ENCODE assay signal across 18 mouse cellular contexts in genomic region chr7:36023015-36023414, GRCm38 (mm10).
DNase-seq lines count a peak whose midpoint lies in the region; ATAC-seq lines count a peak whose summit lies in the region.
"Had no signal": no experiment of that assay in that cellular context is flagged by ENCODE, and none has a peak within 500 bp of the region (broad histone marks: within the 10 kb centered on the region; RNA-seq: fewer than 3 reads in every experiment).

No protein-coding gene starts in this region.

- no peak for ATAC-seq in forebrain, embryonic 11.5 days (replicated peaks; ENCODE audit: low FRiP score)
- ATAC-seq in hindbrain, embryonic 15.5 days (ENCODE audit: low FRiP score, low read depth) = 0 out of 2 replicates have a peak, but pooled peaks have one; percentile 34
- ATAC-seq in hindbrain, embryonic 16.5 days = peak; percentile 34; the same call in 1 of the 2 replicates
- no peak for ATAC-seq in intestine, embryonic 15.5 days

- no peak overlapping the region for H3K9ac ChIP-seq in forebrain, embryonic 11.5 days (ENCODE audit: low read length)
- H3K9ac ChIP-seq in hindbrain, embryonic 15.5 days = no peak overlapping the region
- no peak overlapping the region for H3K9ac ChIP-seq in hindbrain, embryonic 16.5 days (ENCODE audit: low read depth, low read length)
- no peak overlapping the region for H3K9ac ChIP-seq in intestine, embryonic 15.5 days
- H3K9ac ChIP-seq: embryonic facial prominence, embryonic 15.5 days; forebrain, embryonic 12.5 days had no signal

- H3K27me3 ChIP-seq in forebrain, embryonic 11.5 days (ENCODE audit: control insufficient read depth, insufficient read depth, low read length) = no peaks in the 10 kb centered on the region
- no peaks in the 10 kb centered on the region for H3K27me3 ChIP-seq in forebrain, embryonic 10.5 days (ENCODE audit: poor library complexity, severe bottlenecking)
- H3K27me3 ChIP-seq in hindbrain, embryonic 15.5 days = no peaks in the 10 kb centered on the region
- no peaks in the 10 kb centered on the region for H3K27me3 ChIP-seq in hindbrain, embryonic 10.5 days (ENCODE audit: insufficient read depth, poor library complexity, severe bottlenecking)
- H3K27me3 ChIP-seq in hindbrain, embryonic 16.5 days (replicated peaks; ENCODE audit: control insufficient read depth, insufficient read depth, low read length) = no peaks in the 10 kb centered on the region
- no peaks in the 10 kb centered on the region for H3K27me3 ChIP-seq in intestine, embryonic 15.5 days (replicated peaks)
- H3K27me3 ChIP-seq: embryonic facial prominence, embryonic 15.5 days; forebrain, embryonic 12.5 days had no signal

- DNase-seq in forebrain, embryonic 11.5 days (ENCODE audit: low spot score) = peak; percentile 17
- DNase-seq in forebrain, embryonic 10.5 days (ENCODE audit: extremely low spot score, low spot score) = no peak
- DNase-seq in hindbrain, embryonic 10.5 days (ENCODE audit: low spot score) = no peak
- no peak for DNase-seq in cerebellum, postnatal 10 days
- DNase-seq: adrenal gland, postnatal 10 days; cerebellum, adult 11-12 months; cerebellum, adult 9-10 months; cerebellum, postnatal 36 days; gastrocnemius, postnatal 36 days; heart, postnatal 10 days; kidney, adult 18-20 months had no signal

- 88% methylated on average over 10 of the region's 10 CpGs for WGBS in forebrain, embryonic 11.5 days
- WGBS in forebrain, embryonic 10.5 days = 89% methylated on average over 10 of the region's 10 CpGs
- WGBS in hindbrain, embryonic 15.5 days = 81% methylated on average over 10 of the region's 10 CpGs
- 92% methylated on average over 10 of the region's 10 CpGs for WGBS in hindbrain, embryonic 10.5 days
- 80% methylated on average over 10 of the region's 10 CpGs for WGBS in hindbrain, embryonic 16.5 days
- 61% methylated on average over 10 of the region's 10 CpGs for WGBS in intestine, embryonic 15.5 days

- H3K4me3 ChIP-seq in forebrain, embryonic 11.5 days (ENCODE audit: low read depth, low read length) = no peak overlapping the region
- no peak overlapping the region for H3K4me3 ChIP-seq in forebrain, embryonic 10.5 days
- H3K4me3 ChIP-seq in hindbrain, embryonic 15.5 days = no peak overlapping the region
- H3K4me3 ChIP-seq in hindbrain, embryonic 10.5 days = no peak overlapping the region
- H3K4me3 ChIP-seq in hindbrain, embryonic 16.5 days (ENCODE audit: low read length) = no peak overlapping the region
- no peak overlapping the region for H3K4me3 ChIP-seq in intestine, embryonic 15.5 days (replicated peaks)
- H3K4me3 ChIP-seq: embryonic facial prominence, embryonic 15.5 days; erythroblast, embryonic 14.5 days; forebrain, embryonic 12.5 days; heart, embryonic 10.5 days had no signal

- no peaks in the 10 kb centered on the region for H3K9me3 ChIP-seq in forebrain, embryonic 11.5 days (ENCODE audit: control insufficient read depth, low read length)
- no peaks in the 10 kb centered on the region for H3K9me3 ChIP-seq in forebrain, embryonic 10.5 days
- H3K9me3 ChIP-seq in hindbrain, embryonic 15.5 days = no peaks in the 10 kb centered on the region
- no peaks in the 10 kb centered on the region for H3K9me3 ChIP-seq in hindbrain, embryonic 10.5 days
- H3K9me3 ChIP-seq in hindbrain, embryonic 16.5 days (ENCODE audit: control insufficient read depth, low read length) = no peaks in the 10 kb centered on the region
- no peaks in the 10 kb centered on the region for H3K9me3 ChIP-seq in intestine, embryonic 15.5 days
- H3K9me3 ChIP-seq: embryonic facial prominence, embryonic 15.5 days; forebrain, embryonic 12.5 days; heart, embryonic 10.5 days had no signal

- H3K36me3 ChIP-seq in forebrain, embryonic 11.5 days (ENCODE audit: control insufficient read depth, insufficient read depth, low read length) = no peaks in the 10 kb centered on the region
- H3K36me3 ChIP-seq in forebrain, embryonic 10.5 days (replicated peaks) = no peaks in the 10 kb centered on the region
- H3K36me3 ChIP-seq in hindbrain, embryonic 15.5 days = no peaks in the 10 kb centered on the region
- no peaks in the 10 kb centered on the region for H3K36me3 ChIP-seq in hindbrain, embryonic 10.5 days
- H3K36me3 ChIP-seq in hindbrain, embryonic 16.5 days (ENCODE audit: control insufficient read depth, insufficient read depth, low read length) = no peaks in the 10 kb centered on the region
- H3K36me3 ChIP-seq in intestine, embryonic 15.5 days = no peaks in the 10 kb centered on the region
- H3K36me3 ChIP-seq: embryonic facial prominence, embryonic 15.5 days; forebrain, embryonic 12.5 days; heart, embryonic 10.5 days had no signal

- no peak overlapping the region for H3K4me2 ChIP-seq in forebrain, embryonic 11.5 days (ENCODE audit: low read depth, low read length, severe bottlenecking)
- H3K4me2 ChIP-seq in hindbrain, embryonic 15.5 days = no peak overlapping the region
- H3K4me2 ChIP-seq in hindbrain, embryonic 16.5 days (ENCODE audit: low read length) = no peak overlapping the region
- no peak overlapping the region for H3K4me2 ChIP-seq in intestine, embryonic 15.5 days (replicated peaks)
- H3K4me2 ChIP-seq: embryonic facial prominence, embryonic 15.5 days; forebrain, embryonic 12.5 days had no signal

- H3K27ac ChIP-seq in forebrain, embryonic 11.5 days (ENCODE audit: low read depth, low read length) = no peak overlapping the region
- H3K27ac ChIP-seq in forebrain, embryonic 10.5 days = no peak overlapping the region
- H3K27ac ChIP-seq in hindbrain, embryonic 15.5 days (replicated peaks) = no peak overlapping the region; the same call in 1 of the 2 replicates
- H3K27ac ChIP-seq in hindbrain, embryonic 10.5 days = no peak overlapping the region
- no peak overlapping the region for H3K27ac ChIP-seq in hindbrain, embryonic 16.5 days (ENCODE audit: low read depth, low read length)
- H3K27ac ChIP-seq in intestine, embryonic 15.5 days = no peak overlapping the region
- H3K27ac ChIP-seq: embryonic facial prominence, embryonic 15.5 days; forebrain, embryonic 12.5 days; heart, embryonic 10.5 days had no signal

- no peaks in the 10 kb centered on the region for H3K4me1 ChIP-seq in forebrain, embryonic 11.5 days (replicated peaks; ENCODE audit: control insufficient read depth, insufficient read depth, low read length)
- 0 out of 2 replicates have a peak, but pooled peaks cover 6% of the 10 kb centered on the region for H3K4me1 ChIP-seq in forebrain, embryonic 10.5 days
- no peaks in the 10 kb centered on the region for H3K4me1 ChIP-seq in hindbrain, embryonic 15.5 days (replicated peaks)
- no peaks in the 10 kb centered on the region for H3K4me1 ChIP-seq in hindbrain, embryonic 10.5 days (replicated peaks)
- no peaks in the 10 kb centered on the region for H3K4me1 ChIP-seq in hindbrain, embryonic 16.5 days (ENCODE audit: control insufficient read depth, insufficient read depth, low read depth, low read length)
- H3K4me1 ChIP-seq in intestine, embryonic 15.5 days (replicated peaks) = no peaks in the 10 kb centered on the region
- H3K4me1 ChIP-seq: embryonic facial prominence, embryonic 15.5 days; forebrain, embryonic 12.5 days; heart, embryonic 10.5 days had no signal

Comparison
In these comparisons a context has a peak if more than half of its experiments do, and no peak if none do; other contexts are left out.
1. ATAC-seq: peak in hindbrain, embryonic 15.5 days (single experiment) and hindbrain, embryonic 16.5 days (single experiment); none in forebrain, embryonic 11.5 days (single experiment) and intestine, embryonic 15.5 days (single experiment).